Mouse (Mus musculus): ENCODE data around the gene Ifna2.

- no peak for TF ChIP-seq CTCF (conservative IDR thresholded peaks at IDR 0.05; ENCODE audit: low read length)
- TF ChIP-seq NANOG (IDR thresholded peaks at IDR 0.05; ENCODE audit: borderline replicate concordance, low read length): no peak
These were observed 22.2 kb upstream of the Ifna2 start for GRCm38 (mm10) chr4:88705924-88706323.
